Mouse (Mus musculus): ENCODE measurements at regions not wholly inside any gene's neighbourhood (a gene's known extent, or its start where the extent isn't known, plus 50 kb on each side); places are given as distances from the start of the nearest gene placed in this dataset. TPM values are rescaled to one million over a fixed set of nuclear protein-coding genes. Genes with fewer than 3 reads are reported as not detected.
"Not testable (repeated sequence)": the region's sequence is repeated elsewhere in the genome, so short reads cannot be mapped to it uniquely, and the experiment has no call there.

- H3K27me3 ChIP-seq (ENCODE audit: control insufficient read depth, insufficient read depth, low read length) = no peaks in the 10 kb centered on the region
- peaks cover 67% of the 10 kb centered on the region for H3K9me3 ChIP-seq (ENCODE audit: control insufficient read depth, low read length)
- no peak for DNase-seq (ENCODE audit: low spot score)
- no peaks in the 10 kb centered on the region for H3K36me3 ChIP-seq (replicated peaks; ENCODE audit: control insufficient read depth, insufficient read depth)
- H3K4me1 ChIP-seq (replicated peaks; ENCODE audit: control insufficient read depth, insufficient read depth, low read length) = no peaks in the 10 kb centered on the region
- H3K4me3 ChIP-seq (replicated peaks; ENCODE audit: low read length) = no peak overlapping the region
- WGBS = 74% methylated on average over 3 of the region's 3 CpGs
- no peak for ATAC-seq (ENCODE audit: low FRiP score)
- no peak overlapping the region for H3K4me2 ChIP-seq (replicated peaks)
- H3K9ac ChIP-seq = no peak overlapping the region
- no peak overlapping the region for H3K27ac ChIP-seq
These were observed 1071.5 kb downstream of the Adam6a start for GRCm38 (mm10) chr12:114615179-114615578.

GRCm38 (mm10) chr12:114615712-114616111 lies 1072.0 kb downstream of the Adam6a start:
- 96% methylated on average over 1 of the region's 1 CpGs for WGBS
- no peak for ATAC-seq (ENCODE audit: low FRiP score)
- Histone ChIP-seq H3K4me1 (replicated peaks; ENCODE audit: control insufficient read depth, insufficient read depth, low read length) (no peaks in the 10 kb centered on the region), H3K4me2 (replicated peaks) (no peak overlapping the region), H3K27me3 (ENCODE audit: control insufficient read depth, insufficient read depth, low read length) (no peaks in the 10 kb centered on the region), H3K36me3 (replicated peaks; ENCODE audit: control insufficient read depth, insufficient read depth) (no peaks in the 10 kb centered on the region), H3K9me3 (ENCODE audit: control insufficient read depth, low read length) (peaks cover 65% of the 10 kb centered on the region), H3K4me3 (replicated peaks; ENCODE audit: low read length) (no peak overlapping the region), H3K9ac (no peak overlapping the region), H3K27ac (no peak overlapping the region)
- no peak for DNase-seq (ENCODE audit: low spot score)

- 80% methylated on average over 1 of the region's 1 CpGs for WGBS
- Histone ChIP-seq H3K4me3 (replicated peaks; ENCODE audit: low read length) (no peak overlapping the region), H3K27ac (no peak overlapping the region), H3K9me3 (ENCODE audit: control insufficient read depth, low read length) (peaks cover 36% of the 10 kb centered on the region), H3K36me3 (replicated peaks; ENCODE audit: control insufficient read depth, insufficient read depth) (no peaks in the 10 kb centered on the region), H3K9ac (no peak overlapping the region), H3K27me3 (ENCODE audit: control insufficient read depth, insufficient read depth, low read length) (no peaks in the 10 kb centered on the region), H3K4me1 (replicated peaks; ENCODE audit: control insufficient read depth, insufficient read depth, low read length) (no peaks in the 10 kb centered on the region), H3K4me2 (replicated peaks) (no peak overlapping the region)
- ATAC-seq (ENCODE audit: low FRiP score) = no peak
- no peak for DNase-seq (ENCODE audit: low spot score)
These were observed 1097.4 kb downstream of the Adam6a start for GRCm38 (mm10) chr12:114641089-114641488.

GRCm38 (mm10) chr12:114646372-114646771 lies 1102.7 kb downstream of the Adam6a start:
- peaks cover 44% of the 10 kb centered on the region for H3K9me3 ChIP-seq (ENCODE audit: control insufficient read depth, low read length)
- ATAC-seq (ENCODE audit: low FRiP score) = no peak
- H3K4me1 ChIP-seq (replicated peaks; ENCODE audit: control insufficient read depth, insufficient read depth, low read length) = no peaks in the 10 kb centered on the region
- no peak overlapping the region for H3K4me2 ChIP-seq (replicated peaks)
- no peaks in the 10 kb centered on the region for H3K36me3 ChIP-seq (replicated peaks; ENCODE audit: control insufficient read depth, insufficient read depth)
- H3K27me3 ChIP-seq (ENCODE audit: control insufficient read depth, insufficient read depth, low read length) = no peaks in the 10 kb centered on the region
- 83% methylated on average over 3 of the region's 3 CpGs for WGBS
- DNase-seq (ENCODE audit: low spot score) = no peak
- H3K4me3 ChIP-seq (replicated peaks; ENCODE audit: low read length) = no peak overlapping the region
- no peak overlapping the region for H3K27ac ChIP-seq
- no peak overlapping the region for H3K9ac ChIP-seq

GRCm38 (mm10) chr12:114650432-114651101 lies 1106.9 kb downstream of the Adam6a start:
- H3K4me1 ChIP-seq (replicated peaks; ENCODE audit: control insufficient read depth, insufficient read depth, low read length); H3K4me3 ChIP-seq (replicated peaks; ENCODE audit: low read length); H3K36me3 ChIP-seq (replicated peaks; ENCODE audit: control insufficient read depth, insufficient read depth); DNase-seq (ENCODE audit: low spot score); H3K27me3 ChIP-seq (ENCODE audit: control insufficient read depth, insufficient read depth, low read length); ATAC-seq (ENCODE audit: low FRiP score); H3K27ac ChIP-seq; H3K9ac ChIP-seq; H3K4me2 ChIP-seq (replicated peaks): not testable (repeated sequence)
- 88% methylated on average over 1 of the region's 1 CpGs for WGBS
- H3K9me3 ChIP-seq (ENCODE audit: control insufficient read depth, low read length) = peaks cover 27% of the 10 kb centered on the region

- not testable (repeated sequence) for H3K27me3 ChIP-seq (ENCODE audit: control insufficient read depth, insufficient read depth, low read length); ATAC-seq (ENCODE audit: low FRiP score)
- 80% methylated on average over 1 of the region's 2 CpGs for WGBS
These were observed 1113.4 kb downstream of the Adam6a start for GRCm38 (mm10) chr12:114657134-114657533.

More at GRCm38 (mm10) chr12:114657134-114657533, 1113.4 kb downstream of the Adam6a start:
- not testable (repeated sequence) for H3K36me3 ChIP-seq (replicated peaks; ENCODE audit: control insufficient read depth, insufficient read depth); H3K9me3 ChIP-seq (ENCODE audit: control insufficient read depth, low read length); DNase-seq (ENCODE audit: low spot score); H3K4me2 ChIP-seq (replicated peaks); H3K27ac ChIP-seq; H3K4me3 ChIP-seq (replicated peaks; ENCODE audit: low read length); H3K9ac ChIP-seq; H3K4me1 ChIP-seq (replicated peaks; ENCODE audit: control insufficient read depth, insufficient read depth, low read length)

Small RNA genes lying in the stretch of these regions (microRNA-seq; reads per million reads assigned to microRNA genes)
- not detected for gene Mir7094-1
- not detected for gene Mir7094-2

All from hindbrain, embryonic 14.5 days (tissue).